Mouse (Mus musculus) skeletal muscle tissue, adult 2 months (tissue): Measurements from ENCODE around the gene Traf3ip2.
A peak's percentile ranks its signal among the peaks of the same experiment; 100 is the strongest.

Source experiments
- DNase-seq: peaks from one replicate; pipeline ENCODE4 v3.0.0-alpha.2; 2012; ENCODE audit warnings: low read depth, low spot score

The Traf3ip2 gene

GRCm38 (mm10) chr10:39633379-39633778 lies 20.6 kb downstream of the Traf3ip2 start:
- no peak for DNase-seq

- no peak for DNase-seq
Measured at GRCm38 (mm10) chr10:39634423-39635101, 21.8 kb downstream of the Traf3ip2 start.

- no peak for DNase-seq
Measured at GRCm38 (mm10) chr10:39638862-39639261, 26.1 kb downstream of the Traf3ip2 start.

GRCm38 (mm10) chr10:39639783-39640182 lies 27.0 kb downstream of the Traf3ip2 start:
- DNase-seq: peak; percentile 62

- no peak for DNase-seq
Measured at GRCm38 (mm10) chr10:39640817-39641226, 28.1 kb downstream of the Traf3ip2 start.

- DNase-seq: no peak
Measured at GRCm38 (mm10) chr10:39645789-39646628, 33.3 kb downstream of the Traf3ip2 start.

GRCm38 (mm10) chr10:39646629-39647019 lies 33.9 kb downstream of the Traf3ip2 start:
- DNase-seq: peak; percentile 55

- DNase-seq: peak; percentile 62
Measured at GRCm38 (mm10) chr10:39647118-39647517, 34.4 kb downstream of the Traf3ip2 start.

- DNase-seq: peak; percentile 83
Measured at GRCm38 (mm10) chr10:39648278-39648677, 35.5 kb downstream of the Traf3ip2 start.

GRCm38 (mm10) chr10:39649550-39649949 lies 36.8 kb downstream of the Traf3ip2 start:
- no peak for DNase-seq

GRCm38 (mm10) chr10:39650316-39650715 lies 37.6 kb downstream of the Traf3ip2 start:
- DNase-seq: no peak

GRCm38 (mm10) chr10:39654001-39654416 lies 41.3 kb downstream of the Traf3ip2 start:
- DNase-seq: no peak

- no peak for DNase-seq
Measured at GRCm38 (mm10) chr10:39658901-39659410, 46.2 kb downstream of the Traf3ip2 start.

- DNase-seq: peak; percentile 90
Measured at GRCm38 (mm10) chr10:39659411-39660268, 46.9 kb downstream of the Traf3ip2 start.

GRCm38 (mm10) chr10:39660269-39660655 lies 47.5 kb downstream of the Traf3ip2 start:
- DNase-seq: no peak

GRCm38 (mm10) chr10:39660698-39661097 lies 48.0 kb downstream of the Traf3ip2 start:
- no peak for DNase-seq

- DNase-seq: peak; percentile 52
Measured at GRCm38 (mm10) chr10:39665071-39665502, 52.4 kb downstream of the Traf3ip2 start.

- DNase-seq: no peak
Measured at GRCm38 (mm10) chr10:39666027-39666426, 53.3 kb downstream of the Traf3ip2 start.

GRCm38 (mm10) chr10:39671451-39671850 lies 58.7 kb downstream of the Traf3ip2 start:
- peak; percentile 81 for DNase-seq

GRCm38 (mm10) chr10:39672547-39673051 lies 59.9 kb downstream of the Traf3ip2 start:
- no peak for DNase-seq

GRCm38 (mm10) chr10:39674106-39674505 lies 61.4 kb downstream of the Traf3ip2 start:
- DNase-seq: no peak
